Mouse (Mus musculus) kidney, adult 2 months (tissue): ENCODE measurements at regions not wholly inside any gene's neighbourhood (a gene's known extent, or its start where the extent isn't known, plus 50 kb on each side); places are given as distances from the start of the nearest gene placed in this dataset.

Experiments used
- CTCF ChIP-seq: fragments of 200-500 bp; conservative IDR thresholded peaks from 2 replicates; pipeline ENCODE4 v1.5.1; 2011; ENCODE audit warnings: low read depth, mild to moderate bottlenecking, control low read depth, low read length, moderate library complexity, mixed read lengths; ENCODE audit not compliant: insufficient read depth, insufficient read length
- POLR2A ChIP-seq: fragments of 200-500 bp; IDR thresholded peaks from one replicate; pipeline ENCODE4 v1.6.1; 2011; ENCODE audit warnings: low read depth, low read length, control low read depth

DNA sequence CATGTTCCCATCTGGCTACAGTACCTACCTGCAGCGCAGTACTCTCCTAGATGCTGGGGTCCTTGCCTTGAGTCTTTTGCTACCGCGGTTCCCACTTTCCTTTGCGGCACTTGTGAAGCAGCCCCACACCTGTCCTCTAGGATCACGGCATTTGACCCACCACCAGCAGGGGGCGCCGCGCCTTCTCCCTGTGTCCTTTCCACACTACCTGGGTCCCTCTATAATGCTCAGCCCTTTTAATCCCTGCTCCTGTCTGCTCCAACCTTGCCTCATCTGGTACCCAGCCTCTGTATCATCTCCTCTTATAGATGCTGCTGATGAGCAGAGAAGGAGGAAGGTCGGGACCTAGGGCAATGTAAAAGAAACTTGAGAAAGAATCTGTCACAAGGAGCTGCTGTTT lies 53.9 kb upstream of the Cachd1 start:
- TF ChIP-seq POLR2A, result no peak
- TF ChIP-seq CTCF, result peak; percentile 62
